Mouse (Mus musculus): ENCODE measurements around the gene Ncaph2. TPM values are rescaled to one million over a fixed set of nuclear protein-coding genes. Genes with fewer than 3 reads are reported as not detected.

The Ncaph2 gene
- polyA plus RNA-seq, 1 experiment: 370 TPM

DNA sequence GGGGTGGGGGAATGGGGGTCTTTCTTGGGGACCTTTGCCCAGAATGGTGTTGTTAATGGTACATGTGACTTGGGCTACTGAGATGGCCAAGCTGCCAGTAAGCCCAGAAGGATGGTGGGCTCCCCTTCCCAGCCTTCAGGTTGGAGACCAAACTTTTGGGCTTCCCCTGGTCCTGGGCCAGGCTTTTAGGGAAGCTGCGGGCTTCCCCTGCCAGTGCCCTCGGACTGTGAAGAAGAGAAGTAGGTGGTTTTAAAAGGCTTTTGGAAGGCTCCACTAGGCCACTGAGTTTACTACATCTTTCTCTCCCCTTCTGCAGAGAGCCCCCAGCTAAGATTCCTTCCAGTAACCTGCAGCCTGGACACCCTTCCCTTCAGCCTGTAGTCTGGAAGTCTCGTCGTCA lies 31.9 kb upstream of the Ncaph2 start:
- H3K36me3 ChIP-seq (ENCODE audit: control insufficient read depth, insufficient read depth, low read length): no peaks in the 10 kb centered on the region
- H3K4me1 ChIP-seq (replicated peaks; ENCODE audit: control insufficient read depth, insufficient read depth, low read length): no peaks in the 10 kb centered on the region
- H3K27ac ChIP-seq (ENCODE audit: control insufficient read depth, insufficient read depth, low read length): no peak overlapping the region
- no peak for TF ChIP-seq POLR2A (IDR thresholded peaks at IDR 0.05; ENCODE audit: control insufficient read depth, extremely low read depth, insufficient read depth, low read length, poor library complexity)
- TF ChIP-seq CTCF (IDR thresholded peaks at IDR 0.05; ENCODE audit: borderline replicate concordance, control insufficient read depth, extremely low read depth, insufficient read depth, low read length, poor library complexity): no peak
- WGBS: 49% methylated on average over 4 of the region's 4 CpGs
- no peak overlapping the region for H3K4me3 ChIP-seq (ENCODE audit: control insufficient read depth, insufficient read depth, low read length)
- no peak for DNase-seq
- no peaks in the 10 kb centered on the region for H3K27me3 ChIP-seq (ENCODE audit: control insufficient read depth, insufficient read depth, low read length)

GRCm38 (mm10) chr15:89326441-89326840 lies 29.1 kb upstream of the Ncaph2 start:
- Histone ChIP-seq H3K27ac (ENCODE audit: control insufficient read depth, insufficient read depth, low read length) (no peak overlapping the region), H3K36me3 (ENCODE audit: control insufficient read depth, insufficient read depth, low read length) (no peaks in the 10 kb centered on the region), H3K27me3 (ENCODE audit: control insufficient read depth, insufficient read depth, low read length) (no peaks in the 10 kb centered on the region), H3K4me3 (ENCODE audit: control insufficient read depth, insufficient read depth, low read length) (no peak overlapping the region), H3K4me1 (replicated peaks; ENCODE audit: control insufficient read depth, insufficient read depth, low read length) (no peaks in the 10 kb centered on the region)
- no peak for DNase-seq
- 98% methylated on average over 5 of the region's 5 CpGs for WGBS
- TF ChIP-seq CTCF (IDR thresholded peaks at IDR 0.05; ENCODE audit: borderline replicate concordance, control insufficient read depth, extremely low read depth, insufficient read depth, low read length, poor library complexity) (no peak), POLR2A (IDR thresholded peaks at IDR 0.05; ENCODE audit: control insufficient read depth, extremely low read depth, insufficient read depth, low read length, poor library complexity) (no peak)

DNA sequence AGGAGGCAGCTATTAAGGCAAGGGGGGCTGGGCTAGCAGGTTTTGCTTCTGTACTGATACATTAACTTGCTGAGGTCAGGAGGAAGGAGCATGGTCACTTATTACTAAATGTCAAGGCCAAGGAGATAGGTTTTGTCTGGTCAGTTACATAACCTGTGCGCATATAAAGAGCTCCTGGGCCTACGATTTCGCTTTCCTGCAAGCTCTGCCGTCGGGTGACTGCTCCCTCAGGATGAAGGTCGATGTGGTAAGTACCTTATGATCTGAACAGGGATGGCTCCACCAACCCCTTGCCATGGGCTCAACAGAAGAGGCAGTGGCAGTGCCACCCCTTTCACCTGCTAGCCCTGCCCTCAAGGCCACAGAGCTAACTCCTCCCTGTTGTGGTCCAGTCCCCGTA lies 21.2 kb upstream of the Ncaph2 start, which contains the start of gene Miox:
TSS of gene Miox (plus strand) at position 128 of the 400 bp plus-strand sequence.
- no peak for TF ChIP-seq CTCF (IDR thresholded peaks at IDR 0.05; ENCODE audit: borderline replicate concordance, control insufficient read depth, extremely low read depth, insufficient read depth, low read length, poor library complexity)
- no peak for TF ChIP-seq POLR2A (IDR thresholded peaks at IDR 0.05; ENCODE audit: control insufficient read depth, extremely low read depth, insufficient read depth, low read length, poor library complexity)
- Histone ChIP-seq H3K4me3 (ENCODE audit: control insufficient read depth, insufficient read depth, low read length) (no peak within 1 kb of the TSS), H3K36me3 (ENCODE audit: control insufficient read depth, insufficient read depth, low read length) (no peaks in the 10 kb centered on the region), H3K27me3 (ENCODE audit: control insufficient read depth, insufficient read depth, low read length) (no peaks in the 10 kb centered on the region), H3K4me1 (replicated peaks; ENCODE audit: control insufficient read depth, insufficient read depth, low read length) (no peaks in the 10 kb centered on the region), H3K27ac (ENCODE audit: control insufficient read depth, insufficient read depth, low read length) (no peak within 1 kb of the TSS)
- no peak for DNase-seq
- 93% methylated on average over 7 of the region's 7 CpGs for WGBS

DNA sequence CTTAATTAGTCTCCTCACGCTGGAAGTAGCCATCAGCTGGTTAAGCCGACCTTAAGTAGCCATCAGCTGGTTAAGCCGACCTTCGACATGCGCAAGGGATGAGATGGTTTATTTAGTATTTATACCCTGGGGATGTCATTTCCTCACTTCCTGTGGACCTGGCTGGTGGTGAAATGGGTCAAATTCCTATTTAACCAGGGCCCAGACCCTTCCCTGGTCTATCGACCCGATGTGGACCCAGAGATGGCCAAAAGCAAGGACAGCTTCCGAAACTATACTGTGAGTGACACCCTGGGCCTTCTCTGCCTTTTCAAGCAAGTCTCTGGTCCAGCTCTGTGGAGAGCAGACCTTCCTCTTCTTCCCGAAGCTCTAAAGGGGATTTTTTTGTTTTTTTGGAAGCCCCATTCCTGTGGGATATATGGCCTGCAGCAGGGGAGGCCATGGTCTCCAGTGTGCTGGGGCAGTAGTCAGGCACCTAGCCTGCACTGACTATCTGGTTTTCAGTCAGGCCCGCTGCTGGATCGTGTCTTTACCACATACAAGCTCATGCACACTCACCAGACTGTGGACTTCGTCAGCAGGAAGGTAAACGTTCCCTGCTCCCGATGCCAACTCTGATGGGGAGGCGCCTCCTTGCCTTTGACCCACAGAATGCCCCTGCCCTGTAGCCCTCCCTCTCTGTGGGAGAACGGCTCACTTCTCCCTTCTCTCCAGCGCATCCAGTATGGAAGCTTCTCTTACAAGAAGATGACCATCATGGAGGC lies 20.6 kb upstream of the Ncaph2 start:
- H3K4me1 ChIP-seq (replicated peaks; ENCODE audit: control insufficient read depth, insufficient read depth, low read length): peaks cover 2% of the 10 kb centered on the region; the same call in 1 of the 2 replicates
- H3K4me3 ChIP-seq (ENCODE audit: control insufficient read depth, insufficient read depth, low read length): no peak overlapping the region
- H3K27ac ChIP-seq (ENCODE audit: control insufficient read depth, insufficient read depth, low read length): no peak overlapping the region
- no peak for TF ChIP-seq POLR2A (IDR thresholded peaks at IDR 0.05; ENCODE audit: control insufficient read depth, extremely low read depth, insufficient read depth, low read length, poor library complexity)
- no peak for TF ChIP-seq CTCF (IDR thresholded peaks at IDR 0.05; ENCODE audit: borderline replicate concordance, control insufficient read depth, extremely low read depth, insufficient read depth, low read length, poor library complexity)
- H3K36me3 ChIP-seq (ENCODE audit: control insufficient read depth, insufficient read depth, low read length): no peaks in the 10 kb centered on the region
- DNase-seq: no peak
- WGBS: 94% methylated on average over 17 of the region's 17 CpGs
- no peaks in the 10 kb centered on the region for H3K27me3 ChIP-seq (ENCODE audit: control insufficient read depth, insufficient read depth, low read length)

DNA sequence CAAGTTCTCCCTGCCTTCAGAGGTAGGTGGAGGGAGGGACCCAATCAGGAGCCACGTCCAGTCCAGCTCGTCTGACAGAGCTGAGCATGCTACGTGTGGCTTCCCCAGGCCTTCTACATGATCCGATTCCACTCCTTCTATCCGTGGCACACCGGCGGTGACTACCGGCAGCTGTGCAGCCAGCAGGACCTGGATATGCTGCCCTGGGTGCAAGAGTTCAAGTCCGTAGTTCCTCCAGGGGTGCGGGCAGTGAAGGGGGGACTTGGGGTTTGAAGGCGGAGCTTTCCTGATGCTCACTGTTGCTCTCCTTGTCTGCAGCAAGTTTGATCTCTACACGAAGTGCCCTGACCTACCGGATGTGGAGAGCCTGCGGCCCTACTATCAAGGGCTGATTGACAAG lies 19.1 kb upstream of the Ncaph2 start:
- no peaks in the 10 kb centered on the region for H3K36me3 ChIP-seq (ENCODE audit: control insufficient read depth, insufficient read depth, low read length)
- H3K27me3 ChIP-seq (ENCODE audit: control insufficient read depth, insufficient read depth, low read length): no peaks in the 10 kb centered on the region
- H3K4me1 ChIP-seq (replicated peaks; ENCODE audit: control insufficient read depth, insufficient read depth, low read length): peaks cover 4% of the 10 kb centered on the region; the same call in 1 of the 2 replicates
- H3K27ac ChIP-seq (ENCODE audit: control insufficient read depth, insufficient read depth, low read length): no peak overlapping the region
- no peak overlapping the region for H3K4me3 ChIP-seq (ENCODE audit: control insufficient read depth, insufficient read depth, low read length)
- 94% methylated on average over 14 of the region's 14 CpGs for WGBS
- DNase-seq: no peak
- TF ChIP-seq CTCF (IDR thresholded peaks at IDR 0.05; ENCODE audit: borderline replicate concordance, control insufficient read depth, extremely low read depth, insufficient read depth, low read length, poor library complexity) (no peak), POLR2A (IDR thresholded peaks at IDR 0.05; ENCODE audit: control insufficient read depth, extremely low read depth, insufficient read depth, low read length, poor library complexity) (no peak)

DNA sequence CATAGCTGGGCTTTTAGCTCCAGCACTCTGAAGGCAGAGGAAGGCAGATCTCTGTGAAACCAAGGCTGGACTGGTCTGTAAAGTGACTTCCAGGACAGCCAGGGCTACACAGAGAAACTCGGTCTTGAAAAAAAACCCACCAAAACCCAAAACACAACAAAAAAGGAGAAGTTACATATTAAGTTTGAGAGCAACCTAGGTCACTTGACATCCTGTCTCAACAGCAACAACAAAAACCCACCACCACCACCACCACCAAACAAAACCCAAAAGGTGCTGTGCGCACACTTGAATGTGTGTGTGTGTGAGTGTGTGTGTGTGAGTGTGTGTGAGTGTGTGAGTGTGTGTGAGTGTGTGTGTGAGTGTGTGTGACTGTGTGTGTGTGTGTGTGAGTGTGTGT lies 15.8 kb upstream of the Ncaph2 start:
- 31% methylated on average over 2 of the region's 2 CpGs for WGBS
- H3K4me1 ChIP-seq (replicated peaks; ENCODE audit: control insufficient read depth, insufficient read depth, low read length): peaks cover 4% of the 10 kb centered on the region; the same call in 1 of the 2 replicates
- H3K4me3 ChIP-seq (ENCODE audit: control insufficient read depth, insufficient read depth, low read length): no peak overlapping the region
- no peaks in the 10 kb centered on the region for H3K36me3 ChIP-seq (ENCODE audit: control insufficient read depth, insufficient read depth, low read length)
- H3K27me3 ChIP-seq (ENCODE audit: control insufficient read depth, insufficient read depth, low read length): no peaks in the 10 kb centered on the region
- no peak overlapping the region for H3K27ac ChIP-seq (ENCODE audit: control insufficient read depth, insufficient read depth, low read length)
- DNase-seq: no peak
- TF ChIP-seq CTCF (IDR thresholded peaks at IDR 0.05; ENCODE audit: borderline replicate concordance, control insufficient read depth, extremely low read depth, insufficient read depth, low read length, poor library complexity) (no peak), POLR2A (IDR thresholded peaks at IDR 0.05; ENCODE audit: control insufficient read depth, extremely low read depth, insufficient read depth, low read length, poor library complexity) (no peak)
